Mouse (Mus musculus) heart, postnatal 0 days (tissue): ENCODE data around the gene Csf1.

Source experiments
- CTCF ChIP-seq: IDR thresholded peaks from 2 replicates; pipeline ENCODE4 v1.5.1; 2016; ENCODE audit warnings: antibody characterized with exemption, control low read depth, low read depth
- EP300 ChIP-seq: IDR thresholded peaks from 2 replicates; pipeline ENCODE4 v1.6.1; 2016; ENCODE audit warnings: antibody characterized with exemption, low read depth

DNA sequence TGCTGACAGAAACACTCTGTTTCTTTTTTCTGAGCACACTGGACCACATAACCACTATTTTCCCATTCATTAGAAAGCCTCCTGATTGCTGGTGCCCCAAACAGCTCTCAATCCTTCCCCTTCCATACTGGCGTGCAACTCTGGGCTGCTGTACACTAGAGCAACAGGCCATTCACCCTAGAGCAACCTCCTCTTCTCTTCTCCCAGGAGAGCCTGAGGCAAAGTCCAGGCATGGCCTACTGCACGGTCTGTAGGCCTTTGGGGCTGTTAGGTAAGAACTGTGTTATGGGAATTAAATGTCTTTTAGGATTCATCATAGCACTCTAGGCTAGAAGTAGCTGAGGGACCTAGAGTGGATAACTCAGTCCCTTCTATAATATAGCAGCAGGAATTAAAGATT is 5.7 kb upstream of the Csf1 start:
- TF ChIP-seq EP300 = no peak
- TF ChIP-seq CTCF = no peak
